Mouse (Mus musculus): ENCODE data around the gene Zdhhc4. TPM values are rescaled to one million over a fixed set of nuclear protein-coding genes. Genes with fewer than 3 reads are reported as not detected.
A peak's percentile ranks its signal among the peaks of the same experiment; 100 is the strongest.

The Zdhhc4 gene
- total RNA-seq (2021) = 10 to 100 TPM; 60.7 to 68.5 TPM
- long read RNA-seq, experiment 1, transcript Zdhhc4-201 (8 exons, 1,364 nt) = major isoform, 14 of 39 reads
- long read RNA-seq, experiment 1, partial matches to known transcripts = 0 of 39 reads
- long read RNA-seq, experiment 1, other reads (novel, unspliced or antisense) = 23 of 39 reads
- long read RNA-seq, experiment 2, transcript Zdhhc4-201 (8 exons, 1,364 nt) = major isoform, 22 of 66 reads
- long read RNA-seq, experiment 2, partial matches to known transcripts = 3 of 66 reads
- long read RNA-seq, experiment 2, other reads (novel, unspliced or antisense) = 40 of 66 reads

DNA sequence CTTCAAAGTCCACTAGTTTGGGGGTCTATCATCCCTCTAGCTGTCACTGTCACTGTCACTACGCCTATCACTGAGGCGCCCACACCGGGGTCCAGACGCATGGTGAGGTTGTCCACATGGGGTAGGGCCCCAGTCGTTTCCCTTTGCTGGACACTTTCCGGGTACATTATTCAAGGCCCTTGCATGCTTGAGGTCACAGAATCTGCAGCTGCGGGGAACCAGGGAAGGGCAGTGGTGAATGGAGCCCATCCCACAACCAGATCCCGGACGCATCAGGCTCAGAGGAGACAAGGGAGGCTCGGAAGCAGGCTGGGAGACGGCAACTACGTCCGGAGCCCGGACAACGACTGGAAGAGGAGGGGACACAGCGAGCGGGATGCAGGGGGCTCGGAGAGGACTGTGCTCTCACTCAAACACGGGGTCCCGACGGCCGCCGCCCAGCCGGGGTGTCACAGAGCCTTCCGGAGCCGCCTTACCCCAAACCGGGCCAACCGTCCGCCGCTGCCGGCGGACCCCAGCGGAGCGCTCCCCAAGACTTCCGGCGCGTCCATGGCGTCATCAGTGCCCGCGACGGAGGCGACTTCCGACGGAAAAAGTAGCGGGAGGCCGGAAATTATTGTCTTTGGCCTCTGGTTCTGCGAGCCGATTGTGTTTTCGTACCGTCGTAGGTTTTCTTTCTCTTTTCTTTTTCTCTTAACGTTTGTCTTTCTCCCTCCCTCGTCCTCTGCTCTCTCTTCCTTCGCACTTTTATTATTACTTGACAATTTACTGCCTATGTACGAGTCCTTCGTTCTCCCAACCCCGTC, at the start of gene Zdhhc4:
Gene Zdhhc4 (minus strand): TSS at position 567 of the 806 bp plus-strand sequence.
- peak; percentile 94 to 97 for DNase-seq (ENCODE audit: low spot score in 2 of 2)

DNA sequence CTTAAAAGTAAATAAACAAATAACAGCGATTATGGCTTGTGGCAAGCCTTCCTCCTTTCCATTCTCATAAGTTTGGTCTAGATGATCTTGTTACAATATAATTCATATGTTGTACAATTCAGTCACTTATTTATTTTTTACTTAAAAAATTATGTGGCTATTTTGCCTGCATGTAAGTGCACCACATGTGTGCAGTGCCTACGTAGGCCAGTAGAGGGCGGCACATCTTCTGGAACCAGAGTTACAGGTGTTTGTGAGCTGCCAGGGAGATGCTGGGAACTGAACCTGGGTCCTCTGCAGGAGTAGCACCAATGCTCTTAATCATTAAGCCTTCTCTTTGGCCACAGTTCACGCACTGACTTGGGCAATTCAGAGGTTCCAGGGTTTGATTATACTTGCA, 47.1 kb upstream of the Zdhhc4 start:
- DNase-seq (ENCODE audit: low spot score in 2 of 2) = no peak

DNA sequence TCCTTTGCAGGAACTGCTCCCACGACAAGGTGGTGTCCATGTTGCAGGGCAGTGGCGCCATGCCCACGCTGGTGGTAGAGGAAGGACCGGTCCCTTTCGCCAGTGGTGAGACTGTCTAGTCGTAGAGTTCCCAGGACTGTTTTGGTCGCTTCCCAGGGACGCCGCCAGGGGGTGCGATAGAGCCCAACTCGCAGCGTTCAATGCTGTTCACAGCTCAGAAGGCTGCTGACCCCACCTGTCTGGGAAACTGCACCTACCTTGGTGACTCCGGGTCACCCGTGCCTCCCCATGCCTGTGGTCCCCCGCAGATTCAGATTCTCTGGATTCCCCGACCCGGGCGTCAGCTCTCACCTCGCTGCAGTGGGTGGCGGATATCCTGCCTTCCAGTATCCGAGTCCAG, 46.2 kb upstream of the Zdhhc4 start:
- peak; percentile 70 to 72 for DNase-seq (ENCODE audit: low spot score in 2 of 2)

DNA sequence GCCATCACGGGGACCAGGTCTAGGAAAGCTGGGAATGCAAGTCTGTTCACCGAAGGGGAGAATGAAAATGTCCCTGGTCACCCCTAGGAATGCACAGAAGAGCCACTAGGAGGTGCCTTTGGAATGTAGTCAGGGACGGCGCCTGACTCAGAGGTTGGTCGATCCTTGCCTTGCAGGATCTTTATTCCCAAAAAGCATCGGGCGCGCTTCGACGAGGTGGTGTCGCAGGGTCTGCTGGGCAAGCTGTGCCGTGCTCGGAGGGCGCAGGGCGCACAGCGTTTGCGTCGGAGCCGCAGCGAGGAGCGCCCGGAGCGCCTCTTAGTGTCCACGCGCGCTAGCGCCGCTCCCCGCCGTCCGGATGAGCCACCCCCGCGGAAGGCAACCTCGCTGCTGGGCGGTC, 43.8 kb upstream of the Zdhhc4 start:
- DNase-seq (ENCODE audit: low spot score in 2 of 2) = peak in 1 of 2 experiments; percentile 25

DNA sequence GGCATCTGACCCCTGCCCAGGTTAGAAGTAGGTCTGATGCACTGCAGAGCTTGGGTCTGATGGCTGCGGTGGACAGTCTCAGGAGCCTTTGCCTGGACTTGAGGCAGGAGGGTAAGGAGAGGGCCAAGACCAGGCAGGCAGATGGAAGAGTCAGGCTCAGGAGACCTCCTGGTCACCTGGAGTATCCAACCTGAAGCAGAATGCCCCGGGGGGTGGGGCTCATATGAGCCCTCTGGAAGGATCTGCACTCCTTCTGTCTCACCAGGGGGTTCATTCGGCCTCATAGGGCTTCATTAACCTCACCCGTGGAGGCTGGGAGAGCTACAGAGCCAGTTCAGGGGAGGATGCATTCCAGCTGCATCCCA, 42.1 kb upstream of the Zdhhc4 start:
- no peak for DNase-seq (ENCODE audit: low spot score in 2 of 2)

DNA sequence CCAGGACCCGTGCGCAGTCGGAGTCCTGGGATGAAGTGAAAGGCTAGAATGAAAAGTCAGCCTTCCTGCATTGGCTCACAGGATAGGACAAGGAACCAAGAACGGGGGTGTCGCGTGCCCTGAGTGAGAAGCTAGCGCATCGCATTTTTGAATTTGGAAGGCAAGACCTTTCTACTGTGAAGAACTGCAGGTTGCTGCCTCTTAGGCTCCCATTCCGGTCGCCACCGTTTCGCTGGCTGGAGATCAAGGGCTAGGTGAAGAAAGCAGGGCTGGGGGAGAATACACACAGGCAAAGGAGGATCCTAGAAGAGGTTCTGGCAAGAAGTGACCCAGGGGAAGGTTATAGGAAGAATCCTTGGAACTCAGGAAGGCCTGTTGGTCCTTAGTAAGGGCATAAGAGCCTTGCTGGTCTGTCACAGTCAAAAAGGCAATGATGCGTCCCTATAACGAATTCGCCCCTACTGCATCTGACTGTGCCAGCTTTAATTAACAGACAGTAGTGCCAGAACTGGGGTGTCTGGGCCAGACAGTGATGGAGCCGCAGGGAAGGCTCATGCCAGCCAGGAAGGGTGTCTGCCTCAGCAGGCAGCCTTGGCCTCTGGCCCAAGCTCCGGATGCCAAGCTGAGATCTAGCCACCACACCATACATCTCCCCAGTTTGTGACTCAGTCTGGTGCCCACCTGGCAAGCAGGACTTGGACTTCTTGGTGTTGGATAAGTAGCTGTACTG, 41.5 kb upstream of the Zdhhc4 start:
- no peak for DNase-seq (ENCODE audit: low spot score in 2 of 2)

DNA sequence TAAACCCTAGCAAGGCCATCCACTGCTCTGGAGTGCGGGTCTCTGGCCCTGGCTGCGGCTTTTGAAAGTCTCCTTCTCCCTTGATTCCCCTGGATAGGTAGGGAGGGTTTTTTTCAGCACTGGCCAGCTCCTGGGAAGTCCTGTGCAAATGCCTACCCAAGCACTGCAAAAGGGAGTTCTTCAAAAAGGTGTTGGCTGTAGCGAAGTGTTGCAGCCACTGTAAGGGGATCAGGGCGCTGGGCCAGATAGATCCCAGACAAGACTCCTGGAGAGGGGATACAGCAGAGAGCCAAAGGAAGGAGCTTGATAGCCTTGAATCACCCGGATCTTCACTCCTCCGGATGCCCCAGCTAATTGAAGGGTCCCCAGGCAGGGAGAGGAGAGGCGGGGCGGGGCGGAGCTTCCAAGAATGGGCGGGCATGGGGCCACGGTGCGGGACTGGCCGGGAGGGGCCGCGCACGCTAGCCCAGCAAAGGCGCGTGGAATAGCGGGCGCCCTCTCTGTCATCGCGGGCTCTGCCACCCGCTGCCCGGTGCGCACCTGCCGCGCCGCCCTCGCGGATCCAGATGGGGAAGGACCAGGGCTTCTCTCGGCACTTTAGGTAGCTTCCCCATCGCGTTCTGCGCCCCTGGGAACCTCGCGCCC, 40.7 kb upstream of the Zdhhc4 start:
- DNase-seq (ENCODE audit: low spot score in 2 of 2) = no peak

DNA sequence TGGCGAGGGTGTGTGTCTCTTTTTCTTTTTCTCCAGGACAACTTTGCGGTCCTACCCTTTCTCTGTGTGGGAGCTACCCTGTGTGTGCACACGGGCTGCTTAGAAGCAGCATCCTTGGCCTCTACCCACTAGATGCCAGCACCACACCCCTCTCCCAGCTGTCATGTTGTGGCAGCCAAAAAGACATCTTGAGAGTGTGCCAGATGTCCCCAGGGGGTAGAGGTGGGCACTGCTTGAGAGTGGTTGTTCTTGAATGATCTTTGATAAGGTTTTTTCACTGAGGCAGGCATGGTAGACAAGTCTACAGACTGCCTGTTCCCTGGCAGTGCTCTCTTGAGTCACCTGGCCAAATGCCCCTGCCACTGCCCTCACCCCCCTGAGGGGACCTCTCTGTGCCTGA, 38.9 kb upstream of the Zdhhc4 start:
- no peak for DNase-seq (ENCODE audit: low spot score in 2 of 2)

DNA sequence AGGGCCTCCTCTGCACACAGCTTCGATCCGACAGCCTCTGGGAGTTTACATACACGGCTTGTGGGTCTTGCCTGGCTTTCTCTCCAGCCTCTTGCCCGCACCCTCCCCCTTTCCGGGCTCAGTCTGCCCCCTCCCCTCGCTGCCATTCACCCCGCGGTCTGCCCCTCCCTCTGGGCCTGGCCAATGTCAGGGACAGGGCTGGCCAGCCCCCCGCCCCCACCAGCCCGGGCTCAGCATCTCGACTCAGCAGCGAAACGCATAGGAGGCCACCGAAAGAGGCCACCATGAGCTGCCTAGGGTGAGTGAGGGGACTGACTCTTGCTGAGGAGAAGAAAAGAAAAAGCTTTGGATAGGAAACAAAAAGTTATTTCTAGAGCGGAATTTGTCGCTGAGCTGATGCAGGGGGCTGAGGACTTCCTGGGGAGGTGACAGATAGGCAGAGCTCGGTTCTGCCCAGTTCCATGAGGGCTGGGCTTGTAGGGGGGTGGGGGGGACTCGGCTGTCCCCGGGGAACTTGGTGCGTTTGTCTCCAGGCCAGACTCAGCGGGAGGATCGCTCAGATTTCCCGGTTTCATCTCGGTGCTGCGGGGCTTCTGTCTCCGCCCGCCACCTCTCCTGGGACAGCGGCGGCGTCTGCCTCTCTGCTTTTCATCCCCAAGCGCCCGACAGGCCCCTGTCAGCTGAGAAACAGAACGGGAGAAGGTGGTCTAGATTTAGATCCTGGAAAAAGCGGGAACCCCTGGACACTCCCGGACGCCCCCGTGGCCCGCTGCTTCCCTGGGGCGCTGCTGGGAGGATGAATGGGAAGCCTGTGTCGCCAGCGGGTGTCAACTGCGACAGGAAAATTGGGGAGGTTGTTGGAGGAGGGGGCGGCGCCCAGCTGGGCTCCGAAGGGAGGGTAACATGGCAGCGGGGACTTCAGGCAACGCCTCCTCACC, 34.9 kb upstream of the Zdhhc4 start:
- no peak for DNase-seq (ENCODE audit: low spot score in 2 of 2)

DNA sequence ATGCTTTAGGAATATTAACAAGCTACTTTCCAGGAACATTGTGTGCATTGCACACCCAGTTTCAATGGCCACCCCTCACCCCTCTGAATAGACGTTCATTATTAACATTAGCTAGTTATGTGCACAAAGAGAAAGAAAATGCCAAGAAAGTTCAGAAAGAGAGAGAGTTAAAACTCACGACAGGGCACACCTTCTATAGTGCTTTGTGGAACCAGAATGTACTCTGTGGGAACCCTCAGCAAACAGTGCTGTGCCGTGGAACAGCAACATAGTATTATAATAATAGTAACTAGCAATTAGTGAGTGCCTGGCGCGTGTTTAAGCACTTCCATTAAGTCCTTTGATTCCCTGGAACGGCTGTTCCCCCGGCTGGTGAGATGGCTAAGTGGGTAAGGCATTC, 32.4 kb upstream of the Zdhhc4 start:
- no peak for DNase-seq (ENCODE audit: low spot score in 2 of 2)

DNA sequence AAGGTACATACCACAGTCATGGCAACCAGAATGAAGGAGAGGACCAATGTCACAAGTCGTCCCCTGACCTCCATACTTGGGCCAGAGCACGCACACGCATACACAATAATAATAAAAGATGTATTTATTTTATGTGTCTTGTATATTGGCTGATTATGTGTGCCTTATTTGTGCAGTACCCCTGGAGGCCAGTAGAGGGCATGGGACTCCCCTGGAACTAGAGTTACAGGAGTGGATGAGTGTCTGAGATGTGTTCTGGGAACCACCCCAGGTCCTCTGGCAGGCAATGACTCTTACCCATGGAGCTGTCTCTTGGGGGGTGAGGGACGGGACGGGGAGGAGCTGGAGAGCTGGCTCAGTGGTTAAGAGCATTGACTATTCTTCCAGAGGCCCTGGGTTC, 30.9 kb upstream of the Zdhhc4 start:
- no peak for DNase-seq (ENCODE audit: low spot score in 2 of 2)

DNA sequence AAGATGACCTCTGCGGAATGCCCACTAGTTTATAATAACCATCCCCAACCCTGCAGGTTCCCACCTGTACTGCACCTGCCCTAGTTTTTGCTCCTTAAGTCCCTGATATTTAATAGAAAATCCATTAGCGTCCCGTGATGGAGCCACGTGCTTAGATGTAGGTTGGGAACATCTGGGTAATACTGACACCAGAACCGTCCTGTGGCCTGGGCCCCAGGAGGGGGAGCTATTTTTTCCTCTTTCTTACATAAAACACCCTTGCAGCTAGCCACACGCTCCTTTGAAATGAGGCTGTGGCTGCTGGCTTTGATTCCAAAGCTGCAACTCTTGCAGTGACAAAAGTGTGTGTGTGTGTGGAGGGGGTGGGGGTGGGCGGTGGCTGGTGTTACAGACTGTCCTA, 30.2 kb upstream of the Zdhhc4 start:
- DNase-seq (ENCODE audit: low spot score in 2 of 2) = no peak

DNA sequence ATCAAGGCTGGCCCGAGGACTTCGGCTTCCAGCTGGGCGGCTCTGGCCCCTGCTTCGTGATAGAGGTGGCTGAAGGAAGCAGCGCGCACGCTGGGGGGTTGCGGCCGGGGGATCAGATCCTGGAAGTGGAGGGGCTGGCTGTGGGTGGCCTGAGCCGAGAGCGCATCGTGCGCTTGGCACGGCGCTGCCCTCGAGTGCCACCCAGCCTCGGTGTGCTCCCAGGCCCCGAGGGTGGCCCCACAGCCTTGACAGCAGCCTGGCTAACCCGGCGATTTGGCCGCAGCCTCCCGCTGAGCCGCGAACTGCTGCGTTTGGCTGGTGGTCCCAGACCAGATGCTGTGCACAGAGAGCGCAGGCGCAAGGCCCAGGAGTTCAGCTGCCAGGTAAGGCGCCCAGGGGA, 28.5 kb upstream of the Zdhhc4 start:
- no peak for DNase-seq (ENCODE audit: low spot score in 2 of 2)

DNA sequence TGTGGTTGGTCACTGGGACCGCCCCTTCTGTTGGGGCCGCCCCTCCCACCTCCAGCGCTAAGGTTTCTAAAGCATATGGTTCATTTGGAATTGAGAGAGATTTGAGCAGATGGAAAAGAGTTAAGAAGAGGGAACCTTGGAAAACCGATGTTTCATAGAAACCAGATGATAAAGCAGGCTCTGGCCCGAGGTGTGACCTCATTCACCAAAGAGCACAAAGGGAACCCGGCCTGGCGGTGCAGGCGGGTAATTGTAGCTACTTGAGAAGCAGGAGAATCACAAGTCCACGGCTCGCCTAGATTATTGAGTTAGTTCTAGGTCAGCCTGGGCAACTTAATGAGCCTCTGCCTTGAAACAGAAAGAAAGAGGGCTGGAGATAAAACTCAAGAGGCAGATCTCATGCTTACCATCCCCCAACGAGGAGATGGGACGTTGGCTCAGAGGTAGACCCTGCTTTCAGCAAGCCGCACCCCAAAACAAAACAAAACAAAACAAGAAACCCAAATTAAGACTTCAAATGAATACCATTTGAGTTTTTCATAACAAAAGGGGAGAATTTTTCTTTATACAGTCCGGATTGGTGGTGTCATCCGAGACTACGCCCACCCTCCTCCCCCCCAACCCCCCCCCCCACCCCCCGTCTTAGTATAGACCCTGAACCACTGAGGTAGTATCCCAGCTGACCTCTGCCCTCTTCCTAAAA, 27.8 kb upstream of the Zdhhc4 start, which contains the start of gene Grid2ip:
Gene Grid2ip (plus strand): TSS at position 653 of the 703 bp plus-strand sequence.
- no peak for DNase-seq (ENCODE audit: low spot score in 2 of 2)

DNA sequence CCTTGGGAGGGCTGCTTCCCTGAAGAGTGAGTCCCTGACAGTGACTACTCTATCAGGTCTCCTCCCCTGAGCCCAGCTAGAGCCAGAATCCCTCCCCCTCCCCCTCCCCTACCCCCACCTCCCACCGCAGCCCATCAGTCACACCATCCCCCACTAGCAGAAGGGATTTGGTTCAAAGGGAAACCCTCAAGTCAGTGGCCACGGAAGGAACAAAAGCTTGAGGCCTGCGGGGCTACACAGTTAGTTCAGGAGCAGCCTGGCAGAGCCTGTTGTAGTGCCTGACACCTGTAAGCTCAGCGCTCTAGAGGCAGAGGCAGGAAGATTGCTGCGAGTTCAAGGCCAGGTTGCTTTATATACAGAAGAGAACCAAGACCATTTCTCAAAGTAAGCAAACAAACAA, 27.0 kb upstream of the Zdhhc4 start:
- no peak for DNase-seq (ENCODE audit: low spot score in 2 of 2)

DNA sequence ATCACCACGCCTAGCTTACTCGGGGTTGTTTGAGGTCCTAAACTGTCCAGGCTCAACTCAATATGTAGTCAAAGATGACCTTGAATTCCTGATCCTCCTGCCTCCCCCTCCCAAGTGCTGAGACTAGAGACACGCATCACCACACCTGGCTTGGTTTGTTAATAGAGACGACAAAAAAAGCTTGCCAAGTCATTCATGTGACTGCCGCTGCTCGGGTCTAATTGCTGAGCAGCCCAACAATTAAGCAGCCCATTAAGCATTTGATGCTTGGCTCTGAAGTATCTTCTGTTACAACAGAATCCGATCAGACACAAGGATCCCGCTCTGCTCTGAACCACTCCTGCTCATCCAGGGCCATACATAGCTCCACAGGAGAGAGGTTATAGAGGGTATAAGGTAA, 17.3 kb upstream of the Zdhhc4 start:
- DNase-seq (ENCODE audit: low spot score in 2 of 2) = no peak

DNA sequence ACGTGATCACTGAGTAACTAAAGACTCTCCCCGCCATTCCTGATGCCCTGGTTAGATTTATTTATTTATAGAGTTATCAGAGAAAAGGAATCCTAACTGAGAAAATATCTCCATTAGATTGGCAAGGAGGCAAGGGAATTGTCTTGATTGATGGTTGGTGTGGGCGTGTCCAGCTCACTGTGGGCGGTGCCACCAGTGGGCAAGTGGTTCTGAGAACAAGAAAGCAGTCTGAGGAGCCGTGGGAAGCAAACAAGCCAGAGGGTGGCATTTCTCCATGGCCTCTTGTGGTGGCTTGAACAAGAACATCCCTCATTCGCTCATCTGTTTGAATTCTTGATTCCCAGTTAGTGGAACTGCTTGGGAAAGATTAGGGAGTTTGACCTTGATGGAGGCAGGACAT, 10.5 kb upstream of the Zdhhc4 start:
- no peak for DNase-seq (ENCODE audit: low spot score in 2 of 2)

DNA sequence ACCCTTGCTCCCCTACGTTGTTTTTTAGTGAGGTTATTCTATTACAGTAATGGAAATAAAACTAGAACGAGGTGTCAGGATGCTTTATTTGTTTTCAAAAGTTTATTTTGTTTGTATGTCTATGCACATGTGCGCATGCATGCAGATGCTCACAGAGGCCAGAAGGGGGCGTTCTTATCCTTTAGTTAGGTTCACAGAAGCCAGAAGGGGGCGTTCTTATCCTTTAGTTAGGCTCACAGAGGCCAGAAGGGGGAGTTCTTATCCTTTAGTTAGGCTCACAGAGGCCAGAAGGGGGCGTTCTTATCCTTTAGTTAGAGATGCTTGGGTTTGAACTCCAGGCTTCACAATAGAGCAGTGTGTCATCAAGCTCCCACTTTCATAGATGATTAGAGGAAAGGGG, 7.5 kb upstream of the Zdhhc4 start:
- DNase-seq (ENCODE audit: low spot score in 2 of 2) = no peak

DNA sequence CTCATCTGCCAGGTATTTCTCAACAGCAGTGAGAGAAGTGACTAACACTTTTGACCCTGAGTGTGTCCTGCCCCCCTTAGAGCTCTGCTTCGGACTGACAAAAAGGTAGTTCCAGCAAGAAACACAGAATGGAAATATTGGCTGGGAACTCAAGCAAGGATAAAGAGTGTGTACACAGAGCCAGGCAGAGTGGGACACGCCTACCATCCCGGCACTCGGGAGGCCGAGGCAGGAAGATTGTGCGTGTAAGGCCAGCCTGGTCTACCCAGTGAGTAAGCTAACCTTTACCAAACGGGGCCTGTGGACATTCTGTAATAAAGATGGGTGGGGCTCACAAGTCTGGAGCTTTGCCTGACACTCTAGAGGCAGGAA, 6.0 kb upstream of the Zdhhc4 start:
- DNase-seq (ENCODE audit: low spot score in 2 of 2) = no peak
